Mouse (Mus musculus): ENCODE results near the gene Cldn18. TPM values are rescaled to one million over a fixed set of nuclear protein-coding genes. Genes with fewer than 3 reads are reported as not detected.

Gene Cldn18
- polyA plus RNA-seq (2016; fragmentation: Nextera tagmentation; extraction: Ambion mirVana): not detected in 2 replicates

- no peak within 1 kb of the TSS for H3K27ac ChIP-seq
- 92% methylated on average over 14 of the region's 14 CpGs for WGBS
- no peak within 1 kb of the TSS for H3K4me3 ChIP-seq (replicated peaks)
- H3K4me2 ChIP-seq: no peak within 1 kb of the TSS
- H3K36me3 ChIP-seq (replicated peaks): no peaks in the 10 kb centered on the region
- H3K27me3 ChIP-seq: no peaks in the 10 kb centered on the region
- ATAC-seq (ENCODE audit: low FRiP score): no peak
- no peaks in the 10 kb centered on the region for H3K4me1 ChIP-seq
- H3K9me3 ChIP-seq: no peaks in the 10 kb centered on the region
- no peak within 1 kb of the TSS for H3K9ac ChIP-seq
These were observed at the start of gene Cldn18 for GRCm38 (mm10) chr9:99717134-99717533. TSS of gene Cldn18 (minus strand) at chr9:99717267.

GRCm38 (mm10) chr9:99763530-99763929 lies 46.5 kb upstream of the Cldn18 start:
- H3K27ac ChIP-seq: no peak overlapping the region
- H3K27me3 ChIP-seq: no peaks in the 10 kb centered on the region
- no peak overlapping the region for H3K4me2 ChIP-seq
- H3K4me1 ChIP-seq: no peaks in the 10 kb centered on the region
- H3K4me3 ChIP-seq (replicated peaks): no peak overlapping the region
- no peaks in the 10 kb centered on the region for H3K9me3 ChIP-seq
- 58% methylated on average over 6 of the region's 6 CpGs for WGBS
- H3K9ac ChIP-seq: no peak overlapping the region
- H3K36me3 ChIP-seq (replicated peaks): no peaks in the 10 kb centered on the region
- peak; percentile 65 for ATAC-seq (ENCODE audit: low FRiP score)

GRCm38 (mm10) chr9:99750272-99750671 lies 33.2 kb upstream of the Cldn18 start:
- H3K27me3 ChIP-seq: 0 out of 2 replicates have a peak, but pooled peaks cover under 1% of the 10 kb centered on the region
- H3K4me2 ChIP-seq: no peak overlapping the region
- 85% methylated on average over 4 of the region's 4 CpGs for WGBS
- no peaks in the 10 kb centered on the region for H3K4me1 ChIP-seq
- 0 out of 2 replicates have a peak, but pooled peaks cover 3% of the 10 kb centered on the region for H3K9me3 ChIP-seq
- no peak overlapping the region for H3K9ac ChIP-seq
- no peak overlapping the region for H3K4me3 ChIP-seq (replicated peaks)
- no peak for ATAC-seq (ENCODE audit: low FRiP score)
- no peak overlapping the region for H3K27ac ChIP-seq
- no peaks in the 10 kb centered on the region for H3K36me3 ChIP-seq (replicated peaks)

- Histone ChIP-seq H3K36me3 (replicated peaks) (no peaks in the 10 kb centered on the region), H3K4me1 (peaks cover 10% of the 10 kb centered on the region; the same call in 1 of the 2 replicates), H3K27me3 (0 out of 2 replicates have a peak, but pooled peaks cover 4% of the 10 kb centered on the region), H3K9ac (no peak overlapping the region), H3K27ac (no peak overlapping the region), H3K4me3 (replicated peaks) (no peak overlapping the region), H3K9me3 (0 out of 2 replicates have a peak, but pooled peaks cover 3% of the 10 kb centered on the region), H3K4me2 (no peak overlapping the region)
- 64% methylated on average over 1 of the region's 1 CpGs for WGBS
- ATAC-seq (ENCODE audit: low FRiP score): no peak
These were observed 31.2 kb upstream of the Cldn18 start for GRCm38 (mm10) chr9:99748279-99748678.

GRCm38 (mm10) chr9:99747731-99748130 lies 30.7 kb upstream of the Cldn18 start:
- ATAC-seq (ENCODE audit: low FRiP score): no peak
- WGBS: 42% methylated on average over 4 of the region's 4 CpGs

GRCm38 (mm10) chr9:99744548-99744947 lies 27.5 kb upstream of the Cldn18 start:
- no peak overlapping the region for H3K4me2 ChIP-seq
- H3K27ac ChIP-seq: 0 out of 2 replicates have a peak overlapping the region, but pooled peaks have one; percentile 31
- H3K9ac ChIP-seq: no peak overlapping the region
- ATAC-seq (ENCODE audit: low FRiP score): peak; percentile 82; the same call in 1 of the 2 replicates
- 17% methylated on average over 5 of the region's 5 CpGs for WGBS
- H3K36me3 ChIP-seq (replicated peaks): no peaks in the 10 kb centered on the region
- H3K4me1 ChIP-seq: peaks cover 10% of the 10 kb centered on the region; the same call in 1 of the 2 replicates
- H3K4me3 ChIP-seq (replicated peaks): no peak overlapping the region
- H3K27me3 ChIP-seq: 0 out of 2 replicates have a peak, but pooled peaks cover 4% of the 10 kb centered on the region
- 0 out of 2 replicates have a peak, but pooled peaks cover 3% of the 10 kb centered on the region for H3K9me3 ChIP-seq

More at GRCm38 (mm10) chr9:99747731-99748130, 30.7 kb upstream of the Cldn18 start:
- Histone ChIP-seq H3K9me3 (0 out of 2 replicates have a peak, but pooled peaks cover 3% of the 10 kb centered on the region), H3K27ac (no peak overlapping the region), H3K4me2 (no peak overlapping the region), H3K4me1 (peaks cover 10% of the 10 kb centered on the region; the same call in 1 of the 2 replicates), H3K27me3 (0 out of 2 replicates have a peak, but pooled peaks cover 4% of the 10 kb centered on the region), H3K36me3 (replicated peaks) (no peaks in the 10 kb centered on the region), H3K4me3 (replicated peaks) (no peak overlapping the region), H3K9ac (no peak overlapping the region)

GRCm38 (mm10) chr9:99729943-99730646 lies 13.0 kb upstream of the Cldn18 start:
- no peak overlapping the region for H3K27ac ChIP-seq
- H3K36me3 ChIP-seq (replicated peaks): no peaks in the 10 kb centered on the region
- no peak overlapping the region for H3K4me2 ChIP-seq
- H3K4me1 ChIP-seq: peaks cover 5% of the 10 kb centered on the region; the same call in 1 of the 2 replicates
- no peaks in the 10 kb centered on the region for H3K27me3 ChIP-seq
- peak; percentile 63; the same call in 1 of the 2 replicates for ATAC-seq (ENCODE audit: low FRiP score)
- 32% methylated on average over 15 of the region's 15 CpGs for WGBS
- 0 out of 2 replicates have a peak, but pooled peaks cover 1% of the 10 kb centered on the region for H3K9me3 ChIP-seq
- H3K4me3 ChIP-seq (replicated peaks): no peak overlapping the region
- H3K9ac ChIP-seq: no peak overlapping the region

- no peak overlapping the region for H3K4me3 ChIP-seq (replicated peaks)
- H3K36me3 ChIP-seq (replicated peaks): no peaks in the 10 kb centered on the region
- H3K4me2 ChIP-seq: no peak overlapping the region
- no peaks in the 10 kb centered on the region for H3K9me3 ChIP-seq
- H3K4me1 ChIP-seq: peaks cover 5% of the 10 kb centered on the region; the same call in 1 of the 2 replicates
- H3K9ac ChIP-seq: no peak overlapping the region
- ATAC-seq (ENCODE audit: low FRiP score): no peak
- WGBS: 76% methylated on average over 11 of the region's 11 CpGs
- H3K27ac ChIP-seq: no peak overlapping the region
- no peaks in the 10 kb centered on the region for H3K27me3 ChIP-seq
These were observed 10.8 kb upstream of the Cldn18 start for GRCm38 (mm10) chr9:99727819-99728218.

- Histone ChIP-seq H3K9me3 (no peaks in the 10 kb centered on the region), H3K9ac (no peak overlapping the region)
These were observed 8.2 kb upstream of the Cldn18 start for GRCm38 (mm10) chr9:99725278-99725677.

GRCm38 (mm10) chr9:99720011-99720410 lies 2.9 kb upstream of the Cldn18 start:
- no peak overlapping the region for H3K27ac ChIP-seq
- no peaks in the 10 kb centered on the region for H3K27me3 ChIP-seq
- H3K4me3 ChIP-seq (replicated peaks): no peak overlapping the region
- WGBS: 55% methylated on average over 1 of the region's 1 CpGs
- no peaks in the 10 kb centered on the region for H3K9me3 ChIP-seq
- no peak overlapping the region for H3K4me2 ChIP-seq
- H3K4me1 ChIP-seq: no peaks in the 10 kb centered on the region
- no peaks in the 10 kb centered on the region for H3K36me3 ChIP-seq (replicated peaks)
- H3K9ac ChIP-seq: no peak overlapping the region
- ATAC-seq (ENCODE audit: low FRiP score): no peak

More at GRCm38 (mm10) chr9:99725278-99725677, 8.2 kb upstream of the Cldn18 start:
- H3K4me2 ChIP-seq: no peak overlapping the region
- 93% methylated on average over 8 of the region's 8 CpGs for WGBS
- no peak for ATAC-seq (ENCODE audit: low FRiP score)
- no peak overlapping the region for H3K4me3 ChIP-seq (replicated peaks)
- H3K27ac ChIP-seq: no peak overlapping the region
- H3K27me3 ChIP-seq: no peaks in the 10 kb centered on the region
- H3K4me1 ChIP-seq: no peaks in the 10 kb centered on the region
- no peaks in the 10 kb centered on the region for H3K36me3 ChIP-seq (replicated peaks)

- Histone ChIP-seq H3K9me3 (no peaks in the 10 kb centered on the region), H3K36me3 (replicated peaks) (no peaks in the 10 kb centered on the region), H3K9ac (no peak overlapping the region), H3K4me2 (no peak overlapping the region), H3K4me3 (replicated peaks) (no peak overlapping the region), H3K27me3 (no peaks in the 10 kb centered on the region; the same call in 1 of the 2 replicates), H3K27ac (no peak overlapping the region), H3K4me1 (no peaks in the 10 kb centered on the region)
- 86% methylated on average over 4 of the region's 4 CpGs for WGBS
- ATAC-seq (ENCODE audit: low FRiP score): no peak
These were observed 6.8 kb downstream of the Cldn18 start for GRCm38 (mm10) chr9:99710297-99710696.

GRCm38 (mm10) chr9:99709588-99710248 lies 7.3 kb downstream of the Cldn18 start:
- H3K9ac ChIP-seq: no peak overlapping the region
- no peaks in the 10 kb centered on the region for H3K9me3 ChIP-seq
- H3K27ac ChIP-seq: no peak overlapping the region
- 89% methylated on average over 22 of the region's 22 CpGs for WGBS
- ATAC-seq (ENCODE audit: low FRiP score): no peak
- H3K4me2 ChIP-seq: no peak overlapping the region
- H3K4me1 ChIP-seq: no peaks in the 10 kb centered on the region
- no peaks in the 10 kb centered on the region for H3K36me3 ChIP-seq (replicated peaks)
- no peaks in the 10 kb centered on the region; the same call in 1 of the 2 replicates for H3K27me3 ChIP-seq
- no peak overlapping the region for H3K4me3 ChIP-seq (replicated peaks)

All from forebrain, embryonic 12.5 days (tissue).